Mouse (Mus musculus) layer of hippocampus, postnatal 36 days (tissue): ENCODE results near the gene Ly6g6c. TPM values are rescaled to one million over a fixed set of nuclear protein-coding genes. Genes with fewer than 3 reads are reported as not detected.
"Not testable (repeated sequence)": the region's sequence is repeated elsewhere in the genome, so short reads cannot be mapped to it uniquely, and the experiment has no call there.

Experiments
- DNase-seq, 2 experiments: peaks; one replicate each; pipeline ENCODE4 v3.0.0; 2022
- total RNA-seq, 2 experiments: library from RNA; stranded (reverse); gene quantifications; 2 replicates each; pipeline ENCODE4 v1.2.3; 2021

Ly6g6c gene
- total RNA-seq, 2 experiments from 2014 or later = not detected

GRCm38 (mm10) chr17:35031880-35032279, 33.3 kb upstream of the Ly6g6c start:
- DNase-seq = no peak

- no peak for DNase-seq
Observed at GRCm38 (mm10) chr17:35032323-35032870, 32.8 kb upstream of the Ly6g6c start.

GRCm38 (mm10) chr17:35033703-35034102, 31.5 kb upstream of the Ly6g6c start:
- not testable (repeated sequence) for DNase-seq

- DNase-seq = no peak
Observed at GRCm38 (mm10) chr17:35034896-35035295, 30.3 kb upstream of the Ly6g6c start.

- peak in 1 of 2 experiments; percentile 41 for DNase-seq
Observed at GRCm38 (mm10) chr17:35039121-35039873, 25.9 kb upstream of the Ly6g6c start.

GRCm38 (mm10) chr17:35043794-35044193, 21.4 kb upstream of the Ly6g6c start:
- no peak for DNase-seq

- no peak for DNase-seq
Observed at GRCm38 (mm10) chr17:35044904-35045806, 20.0 kb upstream of the Ly6g6c start.

- no peak for DNase-seq
Observed at GRCm38 (mm10) chr17:35045807-35046680, 19.1 kb upstream of the Ly6g6c start.

- DNase-seq = peak; percentile 87 to 92
Observed at GRCm38 (mm10) chr17:35046681-35047455, 18.3 kb upstream of the Ly6g6c start, which contains the start of gene Msh5. Gene Msh5, minus strand, starts transcription at chr17:35046745.

GRCm38 (mm10) chr17:35047688-35048087, 17.5 kb upstream of the Ly6g6c start:
- DNase-seq = no peak

GRCm38 (mm10) chr17:35048149-35048931, 16.8 kb upstream of the Ly6g6c start:
- no peak for DNase-seq

GRCm38 (mm10) chr17:35048932-35049440, 16.2 kb upstream of the Ly6g6c start:
- DNase-seq = no peak

GRCm38 (mm10) chr17:35049561-35050016, 15.6 kb upstream of the Ly6g6c start, which contains the start of gene Clic1:
Gene Clic1, plus strand, starts transcription at chr17:35049966.
- no peak for DNase-seq

- DNase-seq = no peak
Observed at GRCm38 (mm10) chr17:35050126-35050750, 14.9 kb upstream of the Ly6g6c start.

- no peak for DNase-seq
Observed at GRCm38 (mm10) chr17:35051156-35052086, 13.8 kb upstream of the Ly6g6c start.

GRCm38 (mm10) chr17:35052271-35052798, 12.9 kb upstream of the Ly6g6c start:
- no peak for DNase-seq

- no peak for DNase-seq
Observed at GRCm38 (mm10) chr17:35055691-35056495, 9.3 kb upstream of the Ly6g6c start.
